ENCODE assay signal across 10 mouse cellular contexts in the genomic region with DNA sequence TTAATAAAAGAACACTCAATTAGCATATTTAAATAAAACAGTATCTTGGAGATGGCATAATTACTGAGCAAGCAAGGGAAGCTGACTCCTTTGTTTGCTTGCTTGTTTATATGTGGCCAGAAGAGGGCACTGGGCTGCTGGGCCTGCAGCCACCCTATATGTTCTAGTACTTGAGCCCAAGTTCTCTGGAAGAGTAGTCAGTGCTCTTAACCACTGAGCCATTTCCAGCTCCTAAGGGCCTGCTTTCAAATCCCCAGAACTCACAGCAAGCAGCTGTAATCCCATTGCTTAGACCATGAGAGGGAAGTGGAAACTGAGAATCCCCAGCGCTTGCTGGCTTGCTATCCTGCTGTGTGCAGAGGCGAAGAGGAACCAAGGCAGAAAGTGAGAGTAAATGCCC. TPM values are rescaled to one million over a fixed set of nuclear protein-coding genes. Genes with fewer than 3 reads are reported as not detected.
A peak's percentile ranks its signal among the peaks of the same experiment; 100 is the strongest.
DNase-seq lines count a peak whose midpoint lies in the region; ATAC-seq and TF ChIP-seq lines count a peak whose summit lies in the region.
"Had no signal": no experiment of that assay in that cellular context is flagged by ENCODE, and none has a peak within 500 bp of the region (broad histone marks: within the 10 kb centered on the region; RNA-seq: fewer than 3 reads in every experiment).

No protein-coding gene starts in this region.

- H3K4me1 ChIP-seq in E14TG2a.4 (replicated peaks; ENCODE audit: low read depth, low read length): peaks cover 41% of the 10 kb centered on the region

- H3K4me3 ChIP-seq in left cerebral cortex, adult 2 months: no peak overlapping the region
- H3K4me3 ChIP-seq in E14TG2a.4 (replicated peaks; ENCODE audit: low read length): no peak overlapping the region
- H3K4me3 ChIP-seq: hindbrain, embryonic 13.5 days; limb, embryonic 15.5 days had no signal

- no peaks in the 10 kb centered on the region for H3K9me3 ChIP-seq in E14TG2a.4 (ENCODE audit: low read length)
- H3K9me3 ChIP-seq: hindbrain, embryonic 13.5 days; limb, embryonic 15.5 days had no signal

- peak; percentile 67 for ATAC-seq in megakaryocyte, adult 5-6 weeks (ENCODE audit: poor library complexity, severe bottlenecking)

- peak; percentile 54 for TF ChIP-seq CTCF in left cerebral cortex, adult 2 months (IDR thresholded peaks at IDR 0.05)
- peak; percentile 37 for TF ChIP-seq CTCF in E14TG2a.4 (conservative IDR thresholded peaks at IDR 0.05; ENCODE audit: low read length)

- no peaks in the 10 kb centered on the region for H3K36me3 ChIP-seq in E14TG2a.4 (ENCODE audit: insufficient read depth, low read length)
- H3K36me3 ChIP-seq: hindbrain, embryonic 13.5 days; limb, embryonic 15.5 days had no signal

- H3K27ac ChIP-seq in left cerebral cortex, adult 2 months: no peak overlapping the region
- H3K27ac ChIP-seq: hindbrain, embryonic 13.5 days; limb, embryonic 15.5 days had no signal

- intact Hi-C loops in left cerebral cortex, adult 2 months (cut with DNase I): loop anchor here (5.0 kb wide), 1 partner anchor 174 kb away; a partner anchor contains a TSS
- intact Hi-C loops in left cerebral cortex, postnatal 36 days (cut with DNase I): no loop called here

- H3K27me3 ChIP-seq in E14TG2a.4 (ENCODE audit: insufficient read depth, low read length): peaks cover 8% of the 10 kb centered on the region; the same call in 1 of the 2 replicates
- H3K27me3 ChIP-seq: limb, embryonic 15.5 days had no signal

- DNase-seq in left cerebral cortex, adult 2 months (ENCODE audit: extremely low spot score in 1 of 2, low spot score in 2 of 2): no peak
- no peak for DNase-seq in left cerebral cortex, postnatal 36 days (ENCODE audit: low spot score in 2 of 2)
- DNase-seq in R1 (ENCODE audit: low read depth, low spot score): peak; percentile 48
- no peak for DNase-seq in urinary bladder, postnatal 4 days (ENCODE audit: low spot score in 2 of 2)
- no peak for DNase-seq in cerebellum, adult 18-20 months
- DNase-seq in testis, postnatal 10 days (ENCODE audit: low spot score): no peak

RNA-seq across cellular contexts. Expression of a gene that starts 3.7 kb away (rescaled TPM):
- total RNA-seq in left cerebral cortex, adult 2 months (2021): 10 to 100 TPM in 1 of 2 experiments, 1 to 10 TPM in 1; 7.7 to 10.5 TPM
- total RNA-seq in left cerebral cortex, postnatal 36 days (2021): 10 to 100 TPM in 1 of 2 experiments, 1 to 10 TPM in 1; 4.9 to 11.0 TPM
- 0.52 and 0.78 TPM in 2 replicates for total RNA-seq in megakaryocyte, adult 5-6 weeks (2015)
- 0.69 and 0.92 TPM in 2 replicates for total RNA-seq in megakaryocyte, adult 5-6 weeks (2017)

RNA-seq across cellular contexts. Expression of a gene that starts 5.9 kb away (rescaled TPM):
- 1 to 10 TPM; 1.2 to 1.4 TPM for total RNA-seq in left cerebral cortex, adult 2 months (2021)
- total RNA-seq in left cerebral cortex, postnatal 36 days (2021): 1 to 10 TPM in 1 of 2 experiments, under 1 TPM in 1; 0.89 to 2.5 TPM
- 75.1 and 80.4 TPM in 2 replicates for total RNA-seq in megakaryocyte, adult 5-6 weeks (2015)
- total RNA-seq in megakaryocyte, adult 5-6 weeks (2017): 25.6 and 58.0 TPM in 2 replicates

RNA-seq across cellular contexts. Expression of a gene that starts 27.3 kb away (rescaled TPM):
- 10 to 100 TPM; 34.3 to 38.3 TPM for total RNA-seq in left cerebral cortex, adult 2 months (2021)
- 10 to 100 TPM; 35.3 to 40.3 TPM for total RNA-seq in left cerebral cortex, postnatal 36 days (2021)
- total RNA-seq in megakaryocyte, adult 5-6 weeks (2015): 26.5 and 26.7 TPM in 2 replicates
- total RNA-seq in megakaryocyte, adult 5-6 weeks (2017): 24.0 and 24.2 TPM in 2 replicates

RNA-seq across cellular contexts. Expression of a gene that starts 41.3 kb away (rescaled TPM):
- total RNA-seq in left cerebral cortex, adult 2 months (2021): 1 to 10 TPM; 1.4 to 1.8 TPM
- total RNA-seq in left cerebral cortex, postnatal 36 days (2021): 1 to 10 TPM in 1 of 2 experiments, under 1 TPM in 1; 0.88 to 1.4 TPM
- 0.80 and 0.91 TPM in 2 replicates for total RNA-seq in megakaryocyte, adult 5-6 weeks (2015)
- 0.29 and 0.81 TPM in 2 replicates for total RNA-seq in megakaryocyte, adult 5-6 weeks (2017)

RNA-seq across cellular contexts. Expression of a gene that starts 41.5 kb away (rescaled TPM):
- total RNA-seq in left cerebral cortex, adult 2 months (2021): 10 to 100 TPM; 56.0 to 59.3 TPM
- total RNA-seq in left cerebral cortex, postnatal 36 days (2021): 10 to 100 TPM; 41.8 to 62.4 TPM
- total RNA-seq in megakaryocyte, adult 5-6 weeks (2015): 0.66 and 1.3 TPM in 2 replicates
- total RNA-seq in megakaryocyte, adult 5-6 weeks (2017): 0.77 and 0.94 TPM in 2 replicates

Comparison
In these comparisons a context has a peak if more than half of its experiments do, and no peak if none do; other contexts are left out.
1. RNA of a gene that starts 5.9 kb away (total RNA-seq): 25.6 to 80.4 TPM in megakaryocyte, adult 5-6 weeks; 0.89 to 2.5 TPM in left cerebral cortex, postnatal 36 days and 1.2 to 1.4 TPM in left cerebral cortex, adult 2 months; every median in the first group is over 4 times any median in the second.